Mouse (Mus musculus) left cerebral cortex, adult 8-10 months (tissue): ENCODE data around the gene Thrsp. TPM values are rescaled to one million over a fixed set of nuclear protein-coding genes. Genes with fewer than 3 reads are reported as not detected.
A peak's percentile ranks its signal among the peaks of the same experiment; 100 is the strongest.
"Not testable (repeated sequence)": the region's sequence is repeated elsewhere in the genome, so short reads cannot be mapped to it uniquely, and the experiment has no call there.

ENCODE experiments used
- DNase-seq, 2 experiments: peaks; one replicate each; pipeline ENCODE4 v3.0.0; 2022; ENCODE audit warnings: low spot score in 2 of 2
- total RNA-seq, 4 experiments: library from RNA; stranded (reverse); gene quantifications; 2 replicates each; pipeline ENCODE4 v1.2.4; 2022

Gene Thrsp
- total RNA-seq: 10 to 100 TPM; 17.6 to 27.1 (median 20.5) TPM

- DNase-seq: peak; percentile 35 to 77
Observed at GRCm38 (mm10) chr7:97416906-97417777, at the start of gene Thrsp. Gene Thrsp (minus strand): TSS chr7:97417730.

GRCm38 (mm10) chr7:97455577-97455976 is 38.0 kb upstream of the Thrsp start:
- no peak for DNase-seq

GRCm38 (mm10) chr7:97454795-97455194 is 37.3 kb upstream of the Thrsp start:
- DNase-seq: no peak

- no peak for DNase-seq
Observed at GRCm38 (mm10) chr7:97453141-97453921, 35.8 kb upstream of the Thrsp start.

- no peak for DNase-seq
Observed at GRCm38 (mm10) chr7:97452196-97452595, 34.7 kb upstream of the Thrsp start.

GRCm38 (mm10) chr7:97451023-97451422 is 33.5 kb upstream of the Thrsp start, which contains the start of gene Kctd14:
Gene Kctd14 (plus strand): TSS chr7:97451323.
- DNase-seq: not testable (repeated sequence)

- DNase-seq: peak in 1 of 2 experiments; percentile 14
Observed at GRCm38 (mm10) chr7:97447050-97447531, 29.6 kb upstream of the Thrsp start.

- peak; percentile 76 to 96 for DNase-seq
Observed at GRCm38 (mm10) chr7:97446171-97446925, 28.8 kb upstream of the Thrsp start.

- no peak for DNase-seq
Observed at GRCm38 (mm10) chr7:97438986-97439385, 21.5 kb upstream of the Thrsp start.

GRCm38 (mm10) chr7:97434517-97434916 is 17.0 kb upstream of the Thrsp start:
- DNase-seq: no peak

- not testable (repeated sequence) for DNase-seq
Observed at GRCm38 (mm10) chr7:97433517-97433916, 16.0 kb upstream of the Thrsp start.

GRCm38 (mm10) chr7:97429705-97430104 is 12.2 kb upstream of the Thrsp start:
- DNase-seq: no peak

GRCm38 (mm10) chr7:97427778-97428420 is 10.4 kb upstream of the Thrsp start:
- DNase-seq: no peak

GRCm38 (mm10) chr7:97427296-97427695 is 9.8 kb upstream of the Thrsp start:
- DNase-seq: no peak

- DNase-seq: peak in 1 of 2 experiments; percentile 30
Observed at GRCm38 (mm10) chr7:97426566-97426965, 9.0 kb upstream of the Thrsp start.

- DNase-seq: peak; percentile 64 to 88
Observed at GRCm38 (mm10) chr7:97424621-97425245, 7.2 kb upstream of the Thrsp start.

GRCm38 (mm10) chr7:97423754-97424153 is 6.2 kb upstream of the Thrsp start:
- no peak for DNase-seq

- peak in 1 of 2 experiments; percentile 36 for DNase-seq
Observed at GRCm38 (mm10) chr7:97420958-97421651, 3.6 kb upstream of the Thrsp start.

- no peak for DNase-seq
Observed at GRCm38 (mm10) chr7:97420406-97420805, 2.9 kb upstream of the Thrsp start.

- no peak for DNase-seq
Observed at GRCm38 (mm10) chr7:97419163-97419562, 1.6 kb upstream of the Thrsp start.
